Mouse (Mus musculus) embryonic facial prominence, embryonic 14.5 days (tissue): ENCODE data around the gene Gfy. TPM values are rescaled to one million over a fixed set of nuclear protein-coding genes. Genes with fewer than 3 reads are reported as not detected.
A peak's percentile ranks its signal among the peaks of the same experiment; 100 is the strongest.

Source experiments
- ATAC-seq: fragments of 200-750 bp; cut with Nextera tagmentation; 2 replicates; pipeline ENCODE4 v1.8.0; 2017; ENCODE audit warnings: low read depth, moderate number of reproducible peaks, moderate TSS enrichment
- DNase-seq: peaks from one replicate; pipeline ENCODE4 v3.0.0-alpha.2; 2015; ENCODE audit warnings: low spot score
- H3K27ac ChIP-seq: fragments of 300-500 bp; sonication (generic); replicated peaks from 2 replicates; pipeline ENCODE4 v1.5.1; 2014; ENCODE audit warnings: low read depth, mild to moderate bottlenecking, low read length, moderate library complexity
- H3K27me3 ChIP-seq: fragments of 300-500 bp; sonication (generic); replicated peaks from 2 replicates; pipeline ENCODE4 v1.6.1; 2014; ENCODE audit warnings: low read length; ENCODE audit not compliant: control insufficient read depth, insufficient read depth
- H3K36me3 ChIP-seq: fragments of 300-500 bp; sonication (generic); 2 replicates; pipeline ENCODE4 v1.6.1; 2014; ENCODE audit warnings: low read length, mixed read lengths; ENCODE audit not compliant: control insufficient read depth, insufficient read depth
- H3K4me1 ChIP-seq: fragments of 300-500 bp; sonication (generic); 2 replicates; pipeline ENCODE4 v1.6.1; 2014; ENCODE audit warnings: antibody characterized with exemption, low read length; ENCODE audit not compliant: control insufficient read depth, insufficient read depth
- H3K4me2 ChIP-seq: fragments of 300-500 bp; sonication (generic); 2 replicates; pipeline ENCODE4 v1.6.1; 2014; ENCODE audit warnings: low read depth, mild to moderate bottlenecking, low read length, moderate library complexity, mixed read lengths
- H3K4me3 ChIP-seq: fragments of 300-500 bp; sonication (generic); 2 replicates; pipeline ENCODE4 v1.5.1; 2014; ENCODE audit warnings: low read depth, mild to moderate bottlenecking, low read length
- H3K9ac ChIP-seq: fragments of 300-500 bp; sonication (generic); 2 replicates; pipeline ENCODE4 v1.6.1; 2014; ENCODE audit warnings: low read depth, mild to moderate bottlenecking, low read length, moderate library complexity, mixed read lengths
- H3K9me3 ChIP-seq: fragments of 300-500 bp; sonication (generic); 2 replicates; pipeline ENCODE4 v1.6.1; 2016; ENCODE audit warnings: low read length; ENCODE audit not compliant: control insufficient read depth
- WGBS: fragments of 180-500 bp; shearing (Covaris S2); extraction: QIAGEN DNeasy Blood & Tissue Kit; methylation state at CpG from one replicate; pipeline ENCODE4 v1.1.7; 2014; 5-methylcytosine and 5-hydroxymethylcytosine counted together
- polyA plus RNA-seq: library from polyadenylated mRNA; unstranded; fragments of >200 nt; fragmentation: Nextera tagmentation; extraction: Ambion mirVana; gene quantifications from 2 replicates; pipeline ENCODE4 v1.2.1, GENCODE M21; 2014

Gfy gene
- polyA plus RNA-seq, 1 experiment from 2014 or later, result 5.8 TPM

DNA sequence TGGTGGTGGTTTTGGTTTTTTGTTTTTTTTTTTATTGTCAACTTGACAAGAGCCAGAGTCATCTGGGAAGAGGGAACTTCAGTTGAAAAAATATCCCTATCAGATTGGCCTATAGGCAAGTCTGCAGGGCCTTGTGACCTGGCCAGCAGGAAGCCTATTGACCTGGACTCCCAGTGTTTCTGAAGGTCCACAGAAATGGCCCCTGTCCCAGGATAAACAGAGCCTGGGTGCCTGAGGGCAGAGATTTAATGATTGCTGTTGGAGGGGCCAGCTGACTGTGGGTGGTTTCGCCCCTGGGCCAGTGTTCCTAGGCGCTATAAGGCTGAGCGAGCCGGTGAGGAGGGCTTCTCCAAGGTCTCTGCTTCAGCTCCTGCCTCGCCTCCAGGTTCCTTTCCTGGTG, 34.3 kb upstream of the Gfy start:
- peaks cover 12% of the 10 kb centered on the region for H3K4me1 ChIP-seq
- no peak overlapping the region for H3K27ac ChIP-seq
- no peak for DNase-seq
- no peak overlapping the region for H3K4me2 ChIP-seq
- H3K9ac ChIP-seq, result no peak overlapping the region
- peaks cover 21% of the 10 kb centered on the region for H3K27me3 ChIP-seq
- no peak overlapping the region for H3K4me3 ChIP-seq
- WGBS, result 62% methylated on average over 5 of the region's 5 CpGs
- peaks cover 16% of the 10 kb centered on the region for H3K36me3 ChIP-seq
- no peaks in the 10 kb centered on the region for H3K9me3 ChIP-seq
- no peak for ATAC-seq

- peaks cover 10% of the 10 kb centered on the region for H3K4me1 ChIP-seq
- no peak overlapping the region for H3K4me3 ChIP-seq
- DNase-seq (no peak), ATAC-seq (no peak)
- peaks cover 3% of the 10 kb centered on the region; the same call in 1 of the 2 replicates for H3K36me3 ChIP-seq
- H3K9ac ChIP-seq, result no peak overlapping the region
- WGBS, result 73% methylated on average over 7 of the region's 7 CpGs
- H3K27me3 ChIP-seq, result peaks cover 21% of the 10 kb centered on the region
- no peak overlapping the region for H3K27ac ChIP-seq
- 0 out of 2 replicates have a peak overlapping the region, but pooled peaks have one; percentile 35 for H3K4me2 ChIP-seq
- H3K9me3 ChIP-seq, result 0 out of 2 replicates have a peak, but pooled peaks cover 3% of the 10 kb centered on the region
Observed at GRCm38 (mm10) chr7:45212356-45212755, 33.0 kb upstream of the Gfy start.

DNA sequence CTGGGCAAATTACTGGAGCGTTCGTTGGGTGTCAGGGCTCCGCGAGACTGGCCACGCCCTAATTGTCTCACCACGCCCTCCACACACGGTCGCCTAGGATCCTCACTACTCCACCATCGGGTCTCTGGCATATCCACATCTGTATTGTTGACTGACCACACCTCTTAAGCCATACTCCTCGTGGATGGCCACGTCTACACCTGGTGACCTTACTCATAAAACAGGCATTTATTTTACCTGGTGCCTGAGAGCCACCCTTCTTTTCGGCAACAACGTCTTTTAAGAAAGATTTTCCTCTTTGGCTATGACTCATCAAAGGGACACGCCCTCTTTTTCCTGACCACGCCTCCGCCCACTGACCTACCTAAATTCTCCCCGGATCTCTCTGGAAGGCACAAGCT, 32.5 kb upstream of the Gfy start, which contains the start of gene Dkkl1:
Gene Dkkl1, minus strand, starts transcription at position 297 of the 401 bp plus-strand sequence.
- ATAC-seq (no peak), DNase-seq (no peak)
- H3K9me3 ChIP-seq, result 0 out of 2 replicates have a peak, but pooled peaks cover 3% of the 10 kb centered on the region
- H3K4me3 ChIP-seq, result 0 out of 2 replicates have a peak within 1 kb of the TSS, but pooled peaks have one; percentile 1
- peak within 1 kb of the TSS; percentile 35 for H3K4me2 ChIP-seq
- no peaks in the 10 kb centered on the region for H3K36me3 ChIP-seq
- H3K4me1 ChIP-seq, result peaks cover 5% of the 10 kb centered on the region
- H3K9ac ChIP-seq, result no peak within 1 kb of the TSS
- 7% methylated on average over 17 of the region's 17 CpGs for WGBS
- no peak within 1 kb of the TSS for H3K27ac ChIP-seq
- H3K27me3 ChIP-seq, result peaks cover 21% of the 10 kb centered on the region

GRCm38 (mm10) chr7:45211070-45211469, 31.7 kb upstream of the Gfy start:
- ATAC-seq, result no peak
- 73% methylated on average over 10 of the region's 10 CpGs for WGBS
- H3K27me3 ChIP-seq, result peaks cover 21% of the 10 kb centered on the region
- 0 out of 2 replicates have a peak, but pooled peaks cover 3% of the 10 kb centered on the region for H3K9me3 ChIP-seq
- no peaks in the 10 kb centered on the region for H3K36me3 ChIP-seq
- no peak for DNase-seq
- H3K27ac ChIP-seq, result no peak overlapping the region
- H3K4me2 ChIP-seq, result no peak overlapping the region
- peaks cover 4% of the 10 kb centered on the region; the same call in 1 of the 2 replicates for H3K4me1 ChIP-seq
- H3K9ac ChIP-seq, result no peak overlapping the region
- no peak overlapping the region for H3K4me3 ChIP-seq

DNA sequence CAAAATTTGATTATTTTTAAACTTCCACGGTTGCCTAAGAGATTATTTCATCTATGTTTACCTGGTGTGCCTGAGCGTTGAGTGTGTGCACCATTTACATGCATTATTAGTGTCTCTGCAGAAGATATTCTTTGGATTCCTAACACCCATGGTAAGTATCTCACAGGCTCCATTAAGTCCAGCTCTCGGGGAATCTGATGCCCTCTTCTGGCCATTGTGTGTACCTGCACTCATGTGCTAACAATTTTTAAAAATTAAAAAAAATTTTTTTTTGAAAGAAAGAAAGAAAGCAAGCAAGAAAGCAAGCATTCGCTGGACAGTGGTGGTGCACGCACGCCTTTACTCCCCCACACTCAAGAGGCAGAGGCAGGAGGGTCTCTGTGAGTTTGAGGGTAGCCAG, 28.9 kb upstream of the Gfy start:
- H3K4me2 ChIP-seq, result no peak overlapping the region
- no peak overlapping the region for H3K4me3 ChIP-seq
- 0 out of 2 replicates have a peak, but pooled peaks cover 3% of the 10 kb centered on the region for H3K9me3 ChIP-seq
- H3K4me1 ChIP-seq, result no peaks in the 10 kb centered on the region
- no peak for DNase-seq
- no peak overlapping the region for H3K9ac ChIP-seq
- 77% methylated on average over 6 of the region's 6 CpGs for WGBS
- no peak for ATAC-seq
- H3K36me3 ChIP-seq, result no peaks in the 10 kb centered on the region
- H3K27me3 ChIP-seq, result peaks cover 21% of the 10 kb centered on the region
- no peak overlapping the region for H3K27ac ChIP-seq

GRCm38 (mm10) chr7:45204380-45205143, 25.2 kb upstream of the Gfy start, which contains the start of gene Ccdc155:
Gene Ccdc155 (minus strand): TSS chr7:45204892.
- Histone ChIP-seq H3K27ac (no peak within 1 kb of the TSS), H3K9ac (peak within 1 kb of the TSS; percentile 55), H3K4me1 (no peaks in the 10 kb centered on the region), H3K27me3 (no peaks in the 10 kb centered on the region), H3K36me3 (no peaks in the 10 kb centered on the region), H3K9me3 (0 out of 2 replicates have a peak, but pooled peaks cover 3% of the 10 kb centered on the region), H3K4me3 (peak within 1 kb of the TSS; percentile 43), H3K4me2 (peak within 1 kb of the TSS; percentile 57)
- ATAC-seq, result peak; percentile 99
- DNase-seq, result peak; percentile 100
- 9% methylated on average over 44 of the region's 44 CpGs for WGBS

GRCm38 (mm10) chr7:45202654-45203053, 23.3 kb upstream of the Gfy start:
- ATAC-seq (no peak), DNase-seq (no peak)
- Histone ChIP-seq H3K4me3 (no peak overlapping the region), H3K9me3 (no peaks in the 10 kb centered on the region), H3K27me3 (no peaks in the 10 kb centered on the region), H3K4me2 (no peak overlapping the region), H3K27ac (no peak overlapping the region), H3K4me1 (no peaks in the 10 kb centered on the region), H3K9ac (no peak overlapping the region), H3K36me3 (no peaks in the 10 kb centered on the region)
- WGBS, result 55% methylated on average over 10 of the region's 10 CpGs

DNA sequence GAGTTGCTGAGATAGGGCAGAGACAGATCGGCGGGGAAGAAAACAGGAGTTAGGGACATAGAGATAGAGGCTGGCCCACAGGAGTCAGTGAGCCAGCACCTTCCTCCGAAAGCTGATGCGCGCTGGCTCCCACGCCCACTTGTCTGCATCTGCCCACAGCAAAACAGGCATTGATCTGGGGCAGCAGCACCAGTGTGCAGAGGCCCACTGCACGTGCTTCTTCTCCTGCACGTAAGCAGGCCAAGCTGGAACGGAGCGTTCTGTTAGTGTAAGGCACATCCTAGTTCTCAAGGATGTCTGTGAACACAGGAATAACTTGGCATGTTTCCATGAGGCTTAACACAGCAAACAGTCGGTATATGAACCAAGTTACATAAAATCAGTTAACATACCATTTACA, 19.6 kb upstream of the Gfy start:
- WGBS, result 78% methylated on average over 11 of the region's 11 CpGs
- H3K36me3 ChIP-seq, result no peaks in the 10 kb centered on the region
- H3K9ac ChIP-seq, result 0 out of 2 replicates have a peak overlapping the region, but pooled peaks have one; percentile 19
- H3K4me1 ChIP-seq, result no peaks in the 10 kb centered on the region
- no peaks in the 10 kb centered on the region for H3K9me3 ChIP-seq
- ATAC-seq (no peak), DNase-seq (no peak)
- H3K27me3 ChIP-seq, result no peaks in the 10 kb centered on the region
- H3K4me3 ChIP-seq, result no peak overlapping the region
- H3K4me2 ChIP-seq, result no peak overlapping the region
- no peak overlapping the region for H3K27ac ChIP-seq
